Mouse (Mus musculus) C2C12 (cell line): Measurements from ENCODE around the gene Gm21425.
"Not testable (repeated sequence)": the region's sequence is repeated elsewhere in the genome, so short reads cannot be mapped to it uniquely, and the experiment has no call there.

Source experiments
- CTCF ChIP-seq: IDR thresholded peaks from one replicate; pipeline ENCODE4 v1.5.1; 2011; ENCODE audit not compliant: control insufficient read depth, insufficient read depth, insufficient read length
- USF1 ChIP-seq: IDR thresholded peaks from one replicate; pipeline ENCODE4 v1.6.1; 2011; ENCODE audit warnings: low read depth, mild to moderate bottlenecking, control low read depth, moderate library complexity

DNA sequence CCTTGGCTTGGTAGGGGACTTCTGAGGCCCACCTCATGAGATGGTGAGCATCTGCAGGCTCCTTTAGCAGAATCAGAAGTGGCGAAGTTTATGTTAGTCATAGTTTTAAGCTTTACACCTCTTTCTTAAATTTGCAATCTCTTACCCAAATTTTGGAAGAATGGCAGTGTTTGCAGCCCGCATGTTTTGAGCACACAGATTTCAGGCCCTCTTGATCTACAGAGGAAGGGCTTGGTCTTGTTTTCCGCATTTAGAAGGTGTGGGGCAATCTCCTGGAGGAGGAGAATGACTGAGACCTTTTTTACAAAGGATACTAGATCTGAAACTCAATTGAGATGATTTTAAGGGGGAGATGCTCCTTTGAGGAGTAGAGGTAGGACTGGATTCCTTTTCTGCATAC, 28.4 kb upstream of the Gm21425 start, which contains the start of gene Gm21891:
- TF ChIP-seq CTCF, USF1: not testable (repeated sequence)
